Mouse (Mus musculus): Measurements from ENCODE around the gene Dusp10. TPM values are rescaled to one million over a fixed set of nuclear protein-coding genes. Genes with fewer than 3 reads are reported as not detected.

Gene Dusp10
- polyA plus RNA-seq, 1 experiment = 0.22 TPM

GRCm38 (mm10) chr1:184076065-184076464, 63.0 kb downstream of the Dusp10 start:
- no peak for TF ChIP-seq GATA1 (IDR thresholded peaks at IDR 0.05; ENCODE audit: low read length)
- no peak for TF ChIP-seq TAL1 (IDR thresholded peaks at IDR 0.05; ENCODE audit: low read length)
- Histone ChIP-seq H3K9me3 (ENCODE audit: control insufficient read depth, low read length) (peaks cover 3% of the 10 kb centered on the region; the same call in 1 of the 2 replicates), H3K4me1 (ENCODE audit: control insufficient read depth) (no peaks in the 10 kb centered on the region), H3K4me3 (replicated peaks) (no peak overlapping the region), H3K27me3 (ENCODE audit: control insufficient read depth) (no peaks in the 10 kb centered on the region), H3K36me3 (ENCODE audit: control insufficient read depth) (no peaks in the 10 kb centered on the region; the same call in 1 of the 2 replicates)

GRCm38 (mm10) chr1:184076756-184077155, 63.7 kb downstream of the Dusp10 start:
- Histone ChIP-seq H3K4me1 (ENCODE audit: control insufficient read depth) (no peaks in the 10 kb centered on the region), H3K27me3 (ENCODE audit: control insufficient read depth) (no peaks in the 10 kb centered on the region), H3K9me3 (ENCODE audit: control insufficient read depth, low read length) (peaks cover 3% of the 10 kb centered on the region; the same call in 1 of the 2 replicates), H3K36me3 (ENCODE audit: control insufficient read depth) (no peaks in the 10 kb centered on the region; the same call in 1 of the 2 replicates), H3K4me3 (replicated peaks) (no peak overlapping the region)
- TF ChIP-seq TAL1 (IDR thresholded peaks at IDR 0.05; ENCODE audit: low read length) = no peak
- no peak for TF ChIP-seq GATA1 (IDR thresholded peaks at IDR 0.05; ENCODE audit: low read length)

GRCm38 (mm10) chr1:184079304-184079703, 66.2 kb downstream of the Dusp10 start:
- Histone ChIP-seq H3K27me3 (ENCODE audit: control insufficient read depth) (no peaks in the 10 kb centered on the region), H3K4me3 (replicated peaks) (no peak overlapping the region), H3K4me1 (ENCODE audit: control insufficient read depth) (no peaks in the 10 kb centered on the region), H3K36me3 (ENCODE audit: control insufficient read depth) (no peaks in the 10 kb centered on the region), H3K9me3 (ENCODE audit: control insufficient read depth, low read length) (no peaks in the 10 kb centered on the region; the same call in 1 of the 2 replicates)
- TF ChIP-seq GATA1 (IDR thresholded peaks at IDR 0.05; ENCODE audit: low read length) = no peak
- no peak for TF ChIP-seq TAL1 (IDR thresholded peaks at IDR 0.05; ENCODE audit: low read length)

- no peaks in the 10 kb centered on the region for H3K27me3 ChIP-seq (ENCODE audit: control insufficient read depth)
- no peaks in the 10 kb centered on the region for H3K4me1 ChIP-seq (ENCODE audit: control insufficient read depth)
- no peaks in the 10 kb centered on the region for H3K36me3 ChIP-seq (ENCODE audit: control insufficient read depth)
- H3K9me3 ChIP-seq (ENCODE audit: control insufficient read depth, low read length) = no peaks in the 10 kb centered on the region; the same call in 1 of the 2 replicates
- TF ChIP-seq TAL1 (IDR thresholded peaks at IDR 0.05; ENCODE audit: low read length) = no peak
- no peak overlapping the region for H3K4me3 ChIP-seq (replicated peaks)
Measured at GRCm38 (mm10) chr1:184082661-184083060, 69.6 kb downstream of the Dusp10 start.

GRCm38 (mm10) chr1:184083166-184083565, 70.1 kb downstream of the Dusp10 start:
- H3K9me3 ChIP-seq (ENCODE audit: control insufficient read depth, low read length) = no peaks in the 10 kb centered on the region; the same call in 1 of the 2 replicates
- no peaks in the 10 kb centered on the region for H3K4me1 ChIP-seq (ENCODE audit: control insufficient read depth)
- H3K27me3 ChIP-seq (ENCODE audit: control insufficient read depth) = no peaks in the 10 kb centered on the region
- TF ChIP-seq GATA1 (IDR thresholded peaks at IDR 0.05; ENCODE audit: low read length) = no peak
- TF ChIP-seq TAL1 (IDR thresholded peaks at IDR 0.05; ENCODE audit: low read length) = no peak
- no peaks in the 10 kb centered on the region for H3K36me3 ChIP-seq (ENCODE audit: control insufficient read depth)
- no peak overlapping the region for H3K4me3 ChIP-seq (replicated peaks)

GRCm38 (mm10) chr1:184084961-184085360, 71.9 kb downstream of the Dusp10 start:
- Histone ChIP-seq H3K36me3 (ENCODE audit: control insufficient read depth) (no peaks in the 10 kb centered on the region), H3K27me3 (ENCODE audit: control insufficient read depth) (no peaks in the 10 kb centered on the region), H3K9me3 (ENCODE audit: control insufficient read depth, low read length) (no peaks in the 10 kb centered on the region), H3K4me3 (replicated peaks) (no peak overlapping the region), H3K4me1 (ENCODE audit: control insufficient read depth) (no peaks in the 10 kb centered on the region)
- no peak for TF ChIP-seq GATA1 (IDR thresholded peaks at IDR 0.05; ENCODE audit: low read length)
- no peak for TF ChIP-seq TAL1 (IDR thresholded peaks at IDR 0.05; ENCODE audit: low read length)

GRCm38 (mm10) chr1:184090515-184090914, 77.4 kb downstream of the Dusp10 start:
- H3K9me3 ChIP-seq (ENCODE audit: control insufficient read depth, low read length) = no peaks in the 10 kb centered on the region
- no peaks in the 10 kb centered on the region for H3K36me3 ChIP-seq (ENCODE audit: control insufficient read depth)
- no peaks in the 10 kb centered on the region for H3K27me3 ChIP-seq (ENCODE audit: control insufficient read depth)
- no peaks in the 10 kb centered on the region for H3K4me1 ChIP-seq (ENCODE audit: control insufficient read depth)
- no peak overlapping the region for H3K4me3 ChIP-seq (replicated peaks)
- TF ChIP-seq TAL1 (IDR thresholded peaks at IDR 0.05; ENCODE audit: low read length) (no peak), GATA1 (IDR thresholded peaks at IDR 0.05; ENCODE audit: low read length) (no peak)

- no peak for TF ChIP-seq GATA1 (IDR thresholded peaks at IDR 0.05; ENCODE audit: low read length)
- H3K9me3 ChIP-seq (ENCODE audit: control insufficient read depth, low read length) = no peaks in the 10 kb centered on the region
- no peak overlapping the region for H3K4me3 ChIP-seq (replicated peaks)
- H3K36me3 ChIP-seq (ENCODE audit: control insufficient read depth) = no peaks in the 10 kb centered on the region
- no peaks in the 10 kb centered on the region for H3K27me3 ChIP-seq (ENCODE audit: control insufficient read depth)
- no peaks in the 10 kb centered on the region for H3K4me1 ChIP-seq (ENCODE audit: control insufficient read depth)
Measured at GRCm38 (mm10) chr1:184094914-184095313, 81.8 kb downstream of the Dusp10 start.

GRCm38 (mm10) chr1:184100414-184100813, 87.3 kb downstream of the Dusp10 start:
- Histone ChIP-seq H3K9me3 (ENCODE audit: control insufficient read depth, low read length) (no peaks in the 10 kb centered on the region), H3K4me1 (ENCODE audit: control insufficient read depth) (no peaks in the 10 kb centered on the region)
- TF ChIP-seq TAL1 (IDR thresholded peaks at IDR 0.05; ENCODE audit: low read length) (no peak), GATA1 (IDR thresholded peaks at IDR 0.05; ENCODE audit: low read length) (no peak)

More at GRCm38 (mm10) chr1:184100414-184100813, 87.3 kb downstream of the Dusp10 start:
- H3K27me3 ChIP-seq (ENCODE audit: control insufficient read depth) = no peaks in the 10 kb centered on the region
- H3K4me3 ChIP-seq (replicated peaks) = no peak overlapping the region
- H3K36me3 ChIP-seq (ENCODE audit: control insufficient read depth) = no peaks in the 10 kb centered on the region

All from erythroblast, embryonic 14.5 days (primary cell).